Comparison of ENCODE assay signal across 7 mouse cellular contexts in the genomic region with DNA sequence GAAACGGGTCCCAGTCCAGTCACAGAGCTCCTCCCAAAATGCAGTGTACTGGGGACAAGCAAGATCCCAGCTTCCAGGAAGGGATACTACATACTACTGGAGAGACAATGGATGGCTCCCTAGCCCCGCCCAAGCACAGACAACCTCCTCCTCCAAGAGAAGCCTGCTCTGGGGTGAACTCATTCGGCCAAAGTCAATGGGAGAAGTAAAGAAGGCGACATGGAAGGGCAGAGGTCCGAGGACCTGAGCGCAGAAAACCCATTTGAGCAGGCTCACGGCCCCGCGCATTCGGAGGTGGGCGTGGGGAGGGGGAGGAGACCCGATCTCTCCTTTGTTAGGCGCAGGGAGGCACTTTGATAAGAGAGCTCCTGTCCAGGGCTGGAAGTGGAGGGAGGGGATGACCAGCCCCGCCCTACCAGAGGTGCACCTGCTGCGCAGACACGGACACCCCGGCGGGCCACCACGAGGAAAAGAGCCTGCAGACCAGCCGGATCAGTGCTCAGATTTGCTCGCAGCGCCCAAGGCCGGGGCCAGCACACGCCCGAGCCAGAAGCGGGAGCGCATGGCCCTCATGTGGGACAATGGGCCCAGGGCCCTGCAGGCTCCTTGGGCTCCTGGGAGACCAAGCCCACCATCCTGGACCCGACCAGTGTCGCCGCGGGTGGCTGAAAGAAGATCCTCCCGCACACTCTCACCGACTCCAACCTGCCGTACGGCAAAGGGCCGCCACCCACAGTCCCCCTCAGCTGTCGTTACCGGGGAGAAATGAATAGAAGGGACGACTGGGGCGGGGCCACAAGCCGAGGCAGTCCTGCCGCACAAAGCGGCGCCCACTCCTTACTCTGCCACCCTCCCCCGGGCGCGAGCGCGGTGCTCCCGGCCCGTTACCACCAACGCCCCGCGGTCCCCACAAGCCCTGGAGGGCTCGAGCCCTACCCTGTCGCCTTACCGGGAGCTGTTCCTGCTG. TPM values are rescaled to one million over a fixed set of nuclear protein-coding genes. Genes with fewer than 3 reads are reported as not detected.
DNase-seq lines count a peak whose midpoint lies in the region; ATAC-seq and TF ChIP-seq lines count a peak whose summit lies in the region.

No protein-coding gene starts in this region.

- intact Hi-C loops in left cerebral cortex, postnatal 4 days (cut with DNase I): no loop called here

- ATAC-seq in forebrain, embryonic 13.5 days: peak; percentile 74
- ATAC-seq in megakaryocyte progenitor cell, adult 5-6 weeks (replicated peaks; ENCODE audit: poor library complexity): peak; percentile 7

- H3K4me3 ChIP-seq in forebrain, embryonic 13.5 days: peak overlapping the region; percentile 93
- peak overlapping the region; percentile 85 for H3K4me3 ChIP-seq in spleen, adult 2 months (ENCODE audit: extremely low read depth, insufficient read depth, insufficient read length)

- peak; percentile 43 for DNase-seq in NIH3T3 (ENCODE audit: low read depth)
- peak; percentile 41 for DNase-seq in c-Kit-positive CD71-positive TER-119-positive erythroid progenitor cells, embryonic 14.5 days (ENCODE audit: low spot score)
- DNase-seq in heart, postnatal 4 days: peak; percentile 55
- DNase-seq in left cerebral cortex, postnatal 4 days: peak; percentile 53
- peak in 1 of 2 experiments; percentile 33 for DNase-seq in spleen, adult 2 months (ENCODE audit: low read depth in 1 of 2, low spot score in 2 of 2)

- peaks cover 30% of the 10 kb centered on the region for H3K4me1 ChIP-seq in forebrain, embryonic 13.5 days
- peaks cover 29% of the 10 kb centered on the region; the same call in 1 of the 2 replicates for H3K4me1 ChIP-seq in spleen, adult 2 months (ENCODE audit: control insufficient read depth, insufficient read depth, insufficient read length)

- TF ChIP-seq POLR2A in spleen, adult 2 months (IDR thresholded peaks at IDR 0.05; ENCODE audit: low read depth, low read length): no peak

- peak overlapping the region; percentile 100 for H3K9ac ChIP-seq in forebrain, embryonic 13.5 days

- no peak for TF ChIP-seq CTCF in spleen, adult 2 months (IDR thresholded peaks at IDR 0.05; ENCODE audit: extremely low read depth, insufficient read depth, insufficient read length, insufficient replicate concordance)

- under 1% methylated on average over 51 of the region's 57 CpGs for WGBS in forebrain, embryonic 13.5 days
- WGBS in spleen, adult 2 months: under 1% methylated on average over 57 of the region's 57 CpGs

- peak overlapping the region; percentile 88 for H3K4me2 ChIP-seq in forebrain, embryonic 13.5 days

- no peaks in the 10 kb centered on the region for H3K36me3 ChIP-seq in forebrain, embryonic 13.5 days (ENCODE audit: poor library complexity, severe bottlenecking)
- H3K36me3 ChIP-seq in spleen, adult 2 months (ENCODE audit: control insufficient read depth, insufficient read depth, low read length): no peaks in the 10 kb centered on the region

- H3K9me3 ChIP-seq in forebrain, embryonic 13.5 days (replicated peaks): no peaks in the 10 kb centered on the region

- no peaks in the 10 kb centered on the region for H3K27me3 ChIP-seq in forebrain, embryonic 13.5 days
- no peaks in the 10 kb centered on the region for H3K27me3 ChIP-seq in spleen, adult 2 months (ENCODE audit: control insufficient read depth, insufficient read depth, low read length)

- peak overlapping the region; percentile 86 for H3K27ac ChIP-seq in forebrain, embryonic 13.5 days
- peak overlapping the region; percentile 86 for H3K27ac ChIP-seq in spleen, adult 2 months (ENCODE audit: insufficient read depth, low read length)

RNA-seq across cellular contexts. Expression of a gene that starts 0.6 kb away (rescaled TPM):
- polyA plus RNA-seq in forebrain, embryonic 13.5 days (2015; fragmentation: Nextera tagmentation; extraction: Ambion mirVana): 1,632 and 1,660 TPM in 2 replicates
- total RNA-seq in heart, postnatal 4 days (2021): 100 to 1,000 TPM; 559 to 561 TPM
- total RNA-seq in left cerebral cortex, postnatal 4 days (2021): 100 to 1,000 TPM; 803 to 865 TPM
- 179 TPM in 2 replicates for total RNA-seq in megakaryocyte progenitor cell, adult 5-6 weeks (2015)
- total RNA-seq in megakaryocyte progenitor cell, adult 5-6 weeks (2017): 143 and 157 TPM in 2 replicates
- polyA plus RNA-seq in spleen, adult 2 months (2012; rRNA removed): 178 and 269 TPM in 2 replicates

RNA-seq across cellular contexts. Expression of a gene that starts 21.9 kb away (rescaled TPM):
- 87.0 and 91.1 TPM in 2 replicates for polyA plus RNA-seq in forebrain, embryonic 13.5 days (2015; fragmentation: Nextera tagmentation; extraction: Ambion mirVana)
- 10 to 100 TPM; 27.3 to 27.4 TPM for total RNA-seq in heart, postnatal 4 days (2021)
- 10 to 100 TPM; 57.4 to 70.8 TPM for total RNA-seq in left cerebral cortex, postnatal 4 days (2021)
- 64.1 and 65.0 TPM in 2 replicates for total RNA-seq in megakaryocyte progenitor cell, adult 5-6 weeks (2015)
- total RNA-seq in megakaryocyte progenitor cell, adult 5-6 weeks (2017): 105 and 112 TPM in 2 replicates
- polyA plus RNA-seq in spleen, adult 2 months (2012; rRNA removed): 59.1 and 73.6 TPM in 2 replicates

RNA-seq across cellular contexts. Expression of a gene that starts 22.5 kb away (rescaled TPM):
- 1,485 and 1,571 TPM in 2 replicates for polyA plus RNA-seq in forebrain, embryonic 13.5 days (2015; fragmentation: Nextera tagmentation; extraction: Ambion mirVana)
- 100 to 1,000 TPM; 299 TPM for total RNA-seq in heart, postnatal 4 days (2021)
- 100 to 1,000 TPM; 439 to 466 TPM for total RNA-seq in left cerebral cortex, postnatal 4 days (2021)
- 682 and 726 TPM in 2 replicates for total RNA-seq in megakaryocyte progenitor cell, adult 5-6 weeks (2015)
- total RNA-seq in megakaryocyte progenitor cell, adult 5-6 weeks (2017): 483 and 527 TPM in 2 replicates
- 25.8 and 28.3 TPM in 2 replicates for polyA plus RNA-seq in spleen, adult 2 months (2012; rRNA removed)

RNA-seq across cellular contexts. Expression of a gene that starts 38.1 kb away (rescaled TPM):
- 11.3 and 13.0 TPM in 2 replicates for polyA plus RNA-seq in forebrain, embryonic 13.5 days (2015; fragmentation: Nextera tagmentation; extraction: Ambion mirVana)
- total RNA-seq in heart, postnatal 4 days (2021): 1 to 10 TPM; 3.1 to 4.3 TPM
- total RNA-seq in left cerebral cortex, postnatal 4 days (2021): 10 to 100 TPM in 1 of 2 experiments, 1 to 10 TPM in 1; 9.9 to 10.2 TPM
- 4.6 and 5.5 TPM in 2 replicates for total RNA-seq in megakaryocyte progenitor cell, adult 5-6 weeks (2015)
- total RNA-seq in megakaryocyte progenitor cell, adult 5-6 weeks (2017): 5.1 and 9.0 TPM in 2 replicates
- 31.0 and 40.3 TPM in 2 replicates for polyA plus RNA-seq in spleen, adult 2 months (2012; rRNA removed)

RNA-seq across cellular contexts. Expression of a gene that starts 50.7 kb away (rescaled TPM):
- polyA plus RNA-seq in forebrain, embryonic 13.5 days (2015; fragmentation: Nextera tagmentation; extraction: Ambion mirVana): 161 and 179 TPM in 2 replicates
- 10 to 100 TPM; 46.6 to 50.5 TPM for total RNA-seq in heart, postnatal 4 days (2021)
- total RNA-seq in left cerebral cortex, postnatal 4 days (2021): 10 to 100 TPM; 66.6 to 73.4 TPM
- 131 and 149 TPM in 2 replicates for total RNA-seq in megakaryocyte progenitor cell, adult 5-6 weeks (2015)
- 131 and 147 TPM in 2 replicates for total RNA-seq in megakaryocyte progenitor cell, adult 5-6 weeks (2017)
- polyA plus RNA-seq in spleen, adult 2 months (2012; rRNA removed): 41.4 and 42.4 TPM in 2 replicates
